Mouse (Mus musculus) stomach, embryonic 16.5 days (tissue): Measurements from ENCODE around the gene Wnt9a. TPM values are rescaled to one million over a fixed set of nuclear protein-coding genes. Genes with fewer than 3 reads are reported as not detected.

Experiments
- ATAC-seq: fragments of 200-750 bp; cut with Nextera tagmentation; 2 replicates; pipeline ENCODE4 v1.8.0; 2017; ENCODE audit warnings: moderate number of reproducible peaks, moderate TSS enrichment; ENCODE audit not compliant: insufficient read depth, low FRiP score
- H3K27ac ChIP-seq: fragments of 300-500 bp; sonication (generic); 2 replicates; pipeline ENCODE4 v1.5.1; 2014; ENCODE audit warnings: low read length
- H3K27me3 ChIP-seq: fragments of 300-500 bp; sonication (generic); 2 replicates; pipeline ENCODE4 v1.6.1; 2014; ENCODE audit warnings: low read length, control low read depth, mixed read lengths; ENCODE audit not compliant: control insufficient read depth, insufficient read depth
- H3K36me3 ChIP-seq: fragments of 300-500 bp; sonication (generic); 2 replicates; pipeline ENCODE4 v1.6.1; 2014; ENCODE audit warnings: low read length; ENCODE audit not compliant: control insufficient read depth, insufficient read depth
- H3K4me1 ChIP-seq: fragments of 300-500 bp; sonication (generic); 2 replicates; pipeline ENCODE4 v1.6.1; 2014; ENCODE audit warnings: low read length, control low read depth, mixed read lengths; ENCODE audit not compliant: control insufficient read depth, insufficient read depth
- H3K4me2 ChIP-seq: fragments of 300-500 bp; sonication (generic); 2 replicates; pipeline ENCODE4 v1.6.1; 2014; ENCODE audit warnings: low read depth, low read length, mixed read lengths
- H3K4me3 ChIP-seq: fragments of 300-500 bp; sonication (generic); replicated peaks from 2 replicates; pipeline ENCODE4 v1.5.1; 2014; ENCODE audit warnings: mild to moderate bottlenecking, low read length
- H3K9ac ChIP-seq: fragments of 300-500 bp; sonication (generic); 2 replicates; pipeline ENCODE4 v1.6.1; 2014; ENCODE audit warnings: low read length
- H3K9me3 ChIP-seq: fragments of 300-500 bp; sonication (generic); replicated peaks from 2 replicates; pipeline ENCODE4 v1.6.1; 2016; ENCODE audit warnings: low read length, control low read depth; ENCODE audit not compliant: control insufficient read depth
- WGBS: fragments of 180-500 bp; shearing (Covaris S2); extraction: QIAGEN DNeasy Blood & Tissue Kit; methylation state at CpG from one replicate; pipeline ENCODE4 v1.1.7; 2014; 5-methylcytosine and 5-hydroxymethylcytosine counted together
- polyA plus RNA-seq: library from polyadenylated mRNA; unstranded; fragments of >200 nt; fragmentation: Nextera tagmentation; extraction: Ambion mirVana; gene quantifications from 2 replicates; pipeline ENCODE4 v1.2.1, GENCODE M21; 2015

Wnt9a gene
- polyA plus RNA-seq, 1 experiment from 2014 or later, result 5.8 TPM

DNA sequence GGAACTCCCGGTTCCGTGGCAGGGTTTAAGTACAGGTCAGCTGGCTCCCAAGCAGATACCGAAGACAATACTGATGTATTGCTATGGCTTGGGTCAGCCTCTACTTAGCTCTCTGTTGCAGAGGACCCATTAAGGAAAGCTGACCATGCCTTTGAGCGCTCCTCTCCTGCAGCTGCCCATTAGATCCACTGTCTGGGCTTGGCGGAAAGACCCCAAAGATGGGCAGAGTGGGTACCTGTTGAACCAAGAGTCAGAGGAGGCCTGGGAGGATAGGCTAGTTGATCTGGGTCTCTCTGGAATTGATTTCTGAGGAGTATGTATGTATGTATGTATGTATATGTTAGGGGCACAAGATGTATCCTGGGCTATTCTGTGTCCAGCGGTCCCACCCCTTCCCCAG is 1.9 kb downstream of the Wnt9a start:
- peak overlapping the region; percentile 84 for H3K27ac ChIP-seq
- H3K4me2 ChIP-seq, result peak overlapping the region; percentile 85
- H3K27me3 ChIP-seq, result peaks cover 29% of the 10 kb centered on the region
- no peaks in the 10 kb centered on the region for H3K36me3 ChIP-seq
- H3K4me3 ChIP-seq, result peak overlapping the region; percentile 72; the same call in 1 of the 2 replicates
- peak overlapping the region; percentile 53; the same call in 1 of the 2 replicates for H3K9ac ChIP-seq
- no peak for ATAC-seq
- peaks cover 37% of the 10 kb centered on the region for H3K4me1 ChIP-seq
- 38% methylated on average over 6 of the region's 6 CpGs for WGBS
- no peaks in the 10 kb centered on the region for H3K9me3 ChIP-seq

DNA sequence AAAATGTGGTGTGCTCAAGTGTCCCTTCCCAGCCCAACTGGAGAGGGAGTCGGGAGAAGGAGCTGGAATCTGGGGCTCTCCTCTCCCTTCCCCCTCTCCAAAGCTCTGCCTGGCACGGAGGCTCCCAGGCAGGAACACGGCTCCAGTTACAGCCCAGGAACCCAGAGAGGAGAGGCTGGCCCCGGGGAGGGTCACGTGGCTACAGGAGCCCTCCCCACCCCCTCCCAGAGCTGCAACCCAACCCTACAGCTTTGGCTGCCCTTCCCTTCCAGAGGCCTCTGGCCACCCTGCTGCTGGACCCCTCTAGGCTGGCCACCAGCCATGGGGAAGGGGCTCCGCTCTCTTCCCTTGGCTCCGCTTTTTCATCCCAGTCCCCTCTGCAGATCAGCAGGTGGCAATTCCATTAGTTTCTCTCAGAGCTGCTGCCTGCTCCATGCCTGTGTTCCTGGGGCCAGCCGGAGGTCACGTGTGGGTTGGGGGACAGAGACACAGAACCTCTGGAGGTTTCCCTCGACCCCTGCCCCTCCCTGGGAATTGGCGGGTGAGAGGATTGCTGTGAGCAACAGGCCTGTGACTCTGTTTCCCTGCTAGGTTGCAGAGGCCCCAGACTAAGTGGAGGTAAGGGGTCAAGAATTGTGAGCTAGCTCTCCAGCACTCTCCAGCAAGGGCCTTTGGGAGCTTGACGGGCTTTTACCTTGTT is 2.5 kb downstream of the Wnt9a start:
- ATAC-seq, result peak; percentile 45; the same call in 1 of the 2 replicates
- Histone ChIP-seq H3K4me2 (peak overlapping the region; percentile 85), H3K9ac (peak overlapping the region; percentile 53), H3K27ac (peak overlapping the region; percentile 84), H3K4me3 (0 out of 2 replicates have a peak overlapping the region, but pooled peaks have one; percentile 3), H3K36me3 (no peaks in the 10 kb centered on the region), H3K4me1 (peaks cover 43% of the 10 kb centered on the region), H3K27me3 (peaks cover 24% of the 10 kb centered on the region), H3K9me3 (no peaks in the 10 kb centered on the region)
- 19% methylated on average over 12 of the region's 12 CpGs for WGBS

DNA sequence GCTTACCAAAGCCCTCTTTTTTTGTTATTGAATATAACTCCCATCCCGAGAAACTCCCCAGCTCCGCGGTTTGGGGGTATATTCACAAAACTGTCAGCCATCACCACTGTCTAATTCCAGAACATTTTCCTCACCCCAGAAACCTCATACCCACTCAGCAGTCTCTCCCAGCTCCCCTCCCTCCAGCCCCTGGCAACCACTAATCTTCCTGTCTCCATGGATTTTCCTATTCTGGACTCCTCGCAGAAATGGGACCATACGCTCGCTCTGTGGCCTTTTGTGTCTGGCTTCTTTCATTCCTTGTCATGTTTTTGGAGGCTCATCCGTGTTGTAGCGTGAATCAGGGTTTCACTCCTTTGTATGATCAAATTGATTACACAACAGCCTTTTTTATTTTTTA is 3.2 kb downstream of the Wnt9a start:
- Histone ChIP-seq H3K27ac (peak overlapping the region; percentile 84), H3K27me3 (peaks cover 17% of the 10 kb centered on the region), H3K4me1 (peaks cover 49% of the 10 kb centered on the region), H3K4me3 (no peak overlapping the region), H3K9ac (peak overlapping the region; percentile 4; the same call in 1 of the 2 replicates), H3K9me3 (no peaks in the 10 kb centered on the region), H3K4me2 (no peak overlapping the region), H3K36me3 (no peaks in the 10 kb centered on the region)
- ATAC-seq, result no peak
- WGBS, result 45% methylated on average over 8 of the region's 8 CpGs

DNA sequence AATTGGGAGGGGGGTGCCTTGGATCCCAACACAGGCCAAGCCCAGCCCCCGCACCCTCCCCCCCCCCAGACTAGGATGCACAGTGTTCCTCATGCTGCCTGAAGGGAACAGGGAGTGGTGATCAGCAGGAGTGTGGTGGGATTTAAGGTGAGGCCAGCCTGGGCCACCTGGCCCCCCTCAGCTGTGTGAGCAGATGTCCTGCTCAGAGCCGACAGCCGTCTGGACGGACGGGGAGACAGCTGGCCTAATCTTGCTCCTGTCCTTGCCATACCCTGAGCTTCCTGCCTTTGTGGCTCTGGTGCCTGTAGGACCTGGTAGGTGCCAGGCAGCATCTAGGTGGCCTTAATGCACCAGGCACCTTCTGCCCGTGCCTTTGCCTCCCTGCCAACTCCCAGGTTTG is 5.3 kb downstream of the Wnt9a start:
- ATAC-seq, result no peak
- peaks cover 6% of the 10 kb centered on the region; the same call in 1 of the 2 replicates for H3K27me3 ChIP-seq
- H3K9me3 ChIP-seq, result no peaks in the 10 kb centered on the region
- H3K4me2 ChIP-seq, result no peak overlapping the region
- H3K4me1 ChIP-seq, result peaks cover 43% of the 10 kb centered on the region
- no peaks in the 10 kb centered on the region for H3K36me3 ChIP-seq
- H3K4me3 ChIP-seq, result no peak overlapping the region
- no peak overlapping the region for H3K27ac ChIP-seq
- 51% methylated on average over 6 of the region's 6 CpGs for WGBS
- no peak overlapping the region for H3K9ac ChIP-seq

DNA sequence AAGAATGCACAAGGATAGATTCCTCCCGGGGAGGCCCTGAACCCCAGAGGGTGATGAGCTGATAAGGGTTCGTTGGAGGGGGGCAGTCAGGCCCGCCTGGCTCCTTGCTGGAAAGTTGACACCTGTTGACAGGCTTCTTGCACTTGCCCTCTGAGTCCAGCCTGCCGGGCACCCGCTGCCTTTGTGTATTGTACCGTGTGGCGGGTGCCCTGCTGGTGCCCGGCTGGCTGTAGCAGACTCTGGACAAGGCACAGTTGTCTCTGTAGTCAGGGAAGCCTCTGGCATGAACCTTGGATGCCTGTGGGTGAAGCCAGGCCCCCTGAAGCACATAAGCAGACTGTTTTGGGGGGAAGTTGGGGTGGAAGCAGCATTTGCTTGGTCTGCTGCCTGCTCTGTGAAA is 5.8 kb downstream of the Wnt9a start:
- H3K27ac ChIP-seq, result no peak overlapping the region
- 43% methylated on average over 8 of the region's 8 CpGs for WGBS

DNA sequence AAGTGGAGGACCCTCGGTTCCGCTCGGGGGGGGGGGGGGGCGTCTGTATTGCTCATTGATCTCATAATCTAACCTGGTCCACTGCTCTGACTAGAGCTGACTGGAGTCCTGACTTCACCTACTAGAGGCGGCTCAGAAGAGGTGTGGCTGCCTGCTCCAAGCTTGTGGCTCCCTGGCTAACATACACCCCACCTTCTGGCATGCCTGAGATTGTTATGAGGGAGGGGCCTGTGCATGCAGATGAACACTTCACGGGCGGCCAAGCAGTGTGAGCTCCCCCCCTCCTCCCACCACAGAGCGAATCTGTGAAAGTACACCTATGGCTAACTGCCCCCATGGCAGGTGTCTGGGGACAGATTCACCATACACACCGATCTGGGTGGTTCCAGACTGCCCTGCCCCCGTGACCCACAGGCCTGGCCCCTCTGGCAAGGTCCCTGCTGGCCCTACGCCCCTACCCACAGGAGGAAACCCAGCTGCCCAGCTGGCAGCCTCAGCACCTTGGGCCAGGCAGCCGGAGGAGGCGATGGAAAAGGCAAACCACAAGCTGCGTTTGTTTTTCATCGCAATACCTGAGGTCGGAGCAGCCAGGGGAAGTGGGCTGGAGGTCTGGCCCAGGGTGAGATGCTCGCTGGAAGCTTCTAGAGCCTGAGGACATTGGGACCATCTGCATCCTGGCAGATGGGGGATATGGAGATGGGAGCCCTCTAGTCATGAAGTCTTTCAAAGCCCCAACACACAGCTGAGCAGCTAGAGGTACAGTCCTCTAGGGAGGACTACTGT is 6.5 kb downstream of the Wnt9a start:
- Histone ChIP-seq H3K9ac (peak overlapping the region; percentile 11; the same call in 1 of the 2 replicates), H3K4me3 (no peak overlapping the region), H3K27me3 (peaks cover 6% of the 10 kb centered on the region; the same call in 1 of the 2 replicates), H3K36me3 (no peaks in the 10 kb centered on the region), H3K4me2 (no peak overlapping the region), H3K9me3 (no peaks in the 10 kb centered on the region), H3K4me1 (peaks cover 40% of the 10 kb centered on the region), H3K27ac (no peak overlapping the region)
- 49% methylated on average over 17 of the region's 17 CpGs for WGBS
- no peak for ATAC-seq

More for the DNA sequence above, 5.8 kb downstream of the Wnt9a start:
- H3K36me3 ChIP-seq, result no peaks in the 10 kb centered on the region
- H3K9me3 ChIP-seq, result no peaks in the 10 kb centered on the region
- no peak for ATAC-seq
- peaks cover 6% of the 10 kb centered on the region; the same call in 1 of the 2 replicates for H3K27me3 ChIP-seq
- no peak overlapping the region for H3K4me3 ChIP-seq
- no peak overlapping the region for H3K4me2 ChIP-seq
- H3K4me1 ChIP-seq, result peaks cover 43% of the 10 kb centered on the region
- no peak overlapping the region for H3K9ac ChIP-seq

DNA sequence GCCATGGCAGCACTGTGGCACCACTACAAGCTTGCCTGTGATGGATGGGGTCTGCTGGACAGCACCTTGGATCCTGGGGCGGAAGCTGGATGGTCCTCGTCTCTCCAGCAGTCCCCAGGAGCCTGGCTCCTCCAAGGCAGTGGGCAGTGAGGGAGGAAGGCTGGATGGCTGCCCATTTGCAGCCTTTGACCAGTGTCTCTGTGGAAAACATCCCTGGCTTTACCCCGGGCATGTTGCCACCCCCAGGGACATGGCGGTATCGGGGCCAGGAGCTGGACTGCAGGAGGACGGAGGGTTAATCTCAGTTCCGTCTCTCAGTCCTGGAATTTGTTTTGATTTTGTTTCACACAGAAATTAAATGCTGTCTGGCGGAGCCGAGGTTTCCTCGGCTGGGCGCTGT is 7.2 kb downstream of the Wnt9a start:
- Histone ChIP-seq H3K36me3 (no peaks in the 10 kb centered on the region), H3K27ac (no peak overlapping the region), H3K9me3 (no peaks in the 10 kb centered on the region), H3K27me3 (peaks cover 3% of the 10 kb centered on the region), H3K4me2 (no peak overlapping the region), H3K9ac (no peak overlapping the region), H3K4me3 (no peak overlapping the region), H3K4me1 (peaks cover 34% of the 10 kb centered on the region)
- ATAC-seq, result no peak
- 41% methylated on average over 11 of the region's 11 CpGs for WGBS

DNA sequence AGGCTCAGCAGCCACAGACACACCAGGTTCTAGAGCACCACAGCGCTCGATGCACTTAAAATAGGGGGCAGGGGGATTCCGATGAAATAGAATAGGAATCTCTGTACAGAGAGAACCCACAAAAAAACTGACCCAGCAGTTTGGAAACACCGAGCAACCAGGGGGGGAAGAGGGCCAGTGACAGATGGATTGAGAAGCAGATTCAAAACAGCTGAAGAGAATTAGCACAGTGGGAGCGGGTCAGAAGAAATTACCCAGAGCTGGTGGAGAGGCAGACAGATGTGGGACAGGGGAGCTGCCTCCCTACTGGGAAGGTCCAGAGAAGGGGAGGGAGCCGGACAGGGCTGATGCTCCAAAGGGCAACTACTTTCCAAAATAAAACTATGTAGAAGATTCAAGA is 9.8 kb downstream of the Wnt9a start:
- no peak overlapping the region for H3K4me3 ChIP-seq
- ATAC-seq, result no peak

DNA sequence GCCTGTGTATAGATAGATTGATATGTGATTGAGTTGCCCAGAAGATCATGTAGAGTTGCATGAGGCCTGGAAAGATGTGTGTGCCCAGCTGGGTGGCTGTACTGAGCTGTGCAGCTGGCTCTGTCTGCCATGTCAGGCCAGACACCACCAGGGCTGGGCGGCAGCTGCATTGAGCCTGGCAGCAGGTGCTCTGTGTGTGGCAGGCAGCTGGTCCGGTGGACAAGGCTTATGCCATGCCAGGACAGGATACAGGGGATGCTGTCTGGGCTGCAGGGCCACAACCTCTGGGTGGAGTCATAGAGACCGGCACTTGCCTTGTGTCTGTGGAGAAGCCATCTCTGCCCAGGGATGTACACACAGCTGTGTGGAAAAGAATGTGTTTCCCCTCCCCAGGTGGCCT is 16.3 kb downstream of the Wnt9a start:
- ATAC-seq, result no peak
- no peak overlapping the region for H3K4me2 ChIP-seq
- no peak overlapping the region for H3K27ac ChIP-seq
- H3K36me3 ChIP-seq, result no peaks in the 10 kb centered on the region
- WGBS, result 65% methylated on average over 3 of the region's 3 CpGs
- H3K27me3 ChIP-seq, result no peaks in the 10 kb centered on the region; the same call in 1 of the 2 replicates
- no peaks in the 10 kb centered on the region for H3K9me3 ChIP-seq
- H3K4me3 ChIP-seq, result no peak overlapping the region
- H3K9ac ChIP-seq, result no peak overlapping the region
- H3K4me1 ChIP-seq, result 0 out of 2 replicates have a peak, but pooled peaks cover 8% of the 10 kb centered on the region

More for the DNA sequence above, 9.8 kb downstream of the Wnt9a start:
- Histone ChIP-seq H3K27me3 (no peaks in the 10 kb centered on the region; the same call in 1 of the 2 replicates), H3K4me2 (no peak overlapping the region), H3K9me3 (no peaks in the 10 kb centered on the region), H3K4me1 (peaks cover 25% of the 10 kb centered on the region), H3K27ac (no peak overlapping the region), H3K36me3 (no peaks in the 10 kb centered on the region), H3K9ac (no peak overlapping the region)
- WGBS, result 52% methylated on average over 6 of the region's 6 CpGs
